Mouse (Mus musculus) right cerebral cortex, postnatal 36 days (tissue): ENCODE measurements around the gene Lcn11.
"Not testable (repeated sequence)": the region's sequence is repeated elsewhere in the genome, so short reads cannot be mapped to it uniquely, and the experiment has no call there.

Experiments
- DNase-seq, 2 experiments: peaks; one replicate each; pipeline ENCODE4 v3.0.0; 2022; ENCODE audit warnings: low spot score in 2 of 2, mixed read lengths in 1 of 2

The Lcn11 gene

GRCm38 (mm10) chr2:25776717-25777116 is at the start of gene Lcn11:
Gene Lcn11, plus strand, starts transcription at chr2:25777017.
- DNase-seq = no peak

DNA sequence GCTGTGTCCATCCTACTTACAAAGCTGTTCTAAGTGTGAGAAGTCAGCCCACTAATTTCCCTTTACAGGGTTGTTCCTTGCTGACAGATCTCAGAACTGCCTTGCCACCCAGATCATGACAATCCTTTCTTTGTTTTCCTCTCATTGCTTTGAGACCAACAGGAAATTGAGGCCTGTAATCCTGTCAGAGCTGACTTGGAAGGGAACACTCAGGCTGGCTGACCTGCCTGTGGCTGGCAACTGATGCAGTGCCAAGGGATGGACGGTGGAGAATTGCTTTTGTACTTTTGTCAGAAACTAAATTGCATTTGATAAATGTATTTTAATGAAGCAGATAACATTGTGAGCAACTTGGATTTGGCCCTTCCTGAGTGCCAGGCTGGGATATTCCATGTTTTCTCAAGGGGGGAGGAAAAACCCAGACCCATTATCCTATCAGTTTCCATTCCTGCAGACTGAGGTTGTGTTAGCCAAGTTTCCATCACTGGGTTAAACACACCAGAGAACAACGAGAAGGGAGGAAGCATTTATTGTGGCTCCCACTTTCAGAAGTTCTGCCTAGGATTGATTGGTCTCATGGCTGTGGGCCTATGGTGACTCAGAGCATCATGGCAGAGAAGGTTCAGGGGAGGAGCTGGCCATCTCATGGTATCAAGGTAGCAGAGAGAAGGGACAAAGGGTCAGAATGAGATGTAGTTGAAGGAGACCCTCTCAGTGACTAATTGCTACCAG is 43.5 kb upstream of the Lcn11 start:
- no peak for DNase-seq

GRCm38 (mm10) chr2:25736709-25737108 is 40.1 kb upstream of the Lcn11 start, which contains the start of gene Obp2b:
Gene Obp2b, plus strand, starts transcription at chr2:25737009.
- DNase-seq = not testable (repeated sequence)

GRCm38 (mm10) chr2:25741671-25742070 is 35.1 kb upstream of the Lcn11 start:
- DNase-seq = no peak

GRCm38 (mm10) chr2:25754201-25754600 is 22.6 kb upstream of the Lcn11 start:
- no peak for DNase-seq

DNA sequence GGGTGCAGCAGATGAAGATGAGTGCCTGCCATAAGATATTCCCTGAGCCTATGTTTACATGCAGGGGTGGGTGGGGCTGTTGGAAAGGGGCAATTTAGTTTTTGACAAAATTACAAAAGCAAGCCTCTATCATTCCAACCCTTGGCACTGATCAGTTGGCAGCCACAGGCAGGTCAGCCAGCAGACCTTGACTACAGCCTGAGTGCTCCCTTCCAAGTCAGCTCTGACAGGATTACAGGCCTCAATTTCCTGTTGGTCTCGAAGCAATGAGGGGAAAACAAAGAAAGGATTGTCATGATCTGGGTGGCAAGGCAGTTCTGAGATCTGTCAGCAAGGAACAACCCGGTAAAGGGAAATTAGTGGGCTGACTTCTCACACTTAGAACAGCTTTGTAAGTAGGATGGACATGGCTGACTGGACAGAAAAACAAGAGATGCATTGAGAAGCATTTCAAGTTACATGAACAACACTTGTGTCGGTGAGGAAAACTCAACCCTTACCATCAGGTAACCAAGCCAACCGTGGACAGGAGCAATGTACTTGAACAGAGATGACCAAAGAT is 18.7 kb upstream of the Lcn11 start:
- DNase-seq = no peak

GRCm38 (mm10) chr2:25765269-25765668 is 11.5 kb upstream of the Lcn11 start, which contains the start of gene Lcn3:
Gene Lcn3, plus strand, starts transcription at chr2:25765569.
- no peak for DNase-seq

- DNase-seq = no peak
Measured at GRCm38 (mm10) chr2:25767764-25768163, 9.1 kb upstream of the Lcn11 start.

DNA sequence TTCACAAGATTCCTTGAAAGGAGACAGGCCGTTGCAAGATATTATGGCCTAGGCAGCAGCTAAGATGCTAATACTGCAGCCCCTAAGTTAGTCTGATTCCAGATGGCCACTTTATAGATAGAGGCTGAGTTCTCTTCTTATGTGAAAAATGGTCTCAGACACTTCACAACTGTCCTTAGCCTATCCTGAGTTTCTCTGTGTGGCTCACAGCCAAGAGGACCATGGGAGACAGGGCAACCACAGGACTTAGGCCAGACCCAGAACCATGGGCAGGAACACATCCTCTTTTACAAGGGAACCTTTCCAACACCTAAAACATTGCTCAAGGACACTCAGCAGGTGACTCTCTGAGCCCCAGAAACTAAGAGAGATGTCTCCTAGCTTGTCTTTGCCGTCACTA is 3.3 kb upstream of the Lcn11 start:
- no peak for DNase-seq

DNA sequence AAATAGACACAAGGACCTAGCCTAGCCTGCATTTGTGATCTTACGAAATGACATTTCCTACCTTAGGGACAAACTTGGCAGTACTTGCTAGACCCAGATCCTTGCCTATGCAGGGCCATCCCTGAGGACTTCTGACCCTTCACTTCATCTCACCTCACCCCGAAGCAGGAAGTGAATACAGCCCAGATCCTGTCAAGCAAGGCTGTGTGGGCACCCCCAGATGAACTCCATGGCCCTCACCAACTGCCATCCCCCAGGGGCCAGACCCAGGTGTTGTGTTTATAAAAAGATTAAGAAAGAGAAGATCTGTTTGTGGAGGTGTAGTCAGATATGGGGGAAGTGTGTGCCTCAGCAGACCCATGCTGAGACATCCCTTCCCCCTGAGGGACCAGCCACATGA is 2.2 kb upstream of the Lcn11 start:
- DNase-seq = no peak

DNA sequence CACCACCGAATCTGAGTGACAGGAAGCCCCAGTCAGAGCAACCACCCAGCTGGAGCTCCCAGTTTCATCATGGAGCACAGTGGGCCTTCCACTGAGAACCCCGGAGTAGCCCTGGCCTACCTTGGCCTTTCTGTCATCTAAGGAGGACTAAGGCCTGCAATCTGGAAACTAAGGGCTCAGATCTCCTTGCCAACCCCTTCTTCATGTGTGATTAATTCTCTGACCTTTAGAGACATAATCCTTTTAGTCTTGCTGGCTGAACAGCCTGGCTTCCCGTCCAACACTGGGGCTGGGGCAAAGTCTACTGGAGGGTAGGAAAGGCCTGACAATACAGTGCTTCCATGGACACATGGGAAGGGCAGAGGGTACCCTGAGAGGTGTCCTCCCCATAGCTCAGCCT is 826 bp upstream of the Lcn11 start:
- no peak for DNase-seq

GRCm38 (mm10) chr2:25779076-25779475 is 2.3 kb downstream of the Lcn11 start:
- no peak for DNase-seq

DNA sequence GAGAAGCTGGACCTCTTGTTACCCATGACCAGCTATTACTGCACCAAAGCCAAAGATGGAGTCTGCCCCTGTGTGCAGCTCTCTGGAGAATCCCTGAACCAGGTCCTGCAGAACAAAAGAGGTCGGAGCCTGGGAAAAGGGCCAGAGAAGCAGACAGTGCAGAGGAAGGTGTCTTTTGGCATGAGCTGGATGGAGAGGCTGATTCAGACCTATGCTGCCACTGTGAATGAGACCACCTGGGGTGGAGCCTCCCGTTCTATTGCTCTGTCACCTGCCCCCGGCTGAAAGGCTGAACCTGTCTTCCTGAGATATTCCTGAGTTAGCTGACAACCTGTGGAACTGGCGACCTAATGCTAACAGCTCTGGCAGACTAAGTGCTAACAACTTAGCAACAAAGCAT is 4.1 kb downstream of the Lcn11 start:
- no peak for DNase-seq

- DNase-seq = no peak
Measured at GRCm38 (mm10) chr2:25781957-25782356, 5.1 kb downstream of the Lcn11 start, which contains the start of gene Gm13539. Gene Gm13539, plus strand, starts transcription at chr2:25782257.

- DNase-seq = no peak
Measured at GRCm38 (mm10) chr2:25785573-25786322, 8.9 kb downstream of the Lcn11 start.

DNA sequence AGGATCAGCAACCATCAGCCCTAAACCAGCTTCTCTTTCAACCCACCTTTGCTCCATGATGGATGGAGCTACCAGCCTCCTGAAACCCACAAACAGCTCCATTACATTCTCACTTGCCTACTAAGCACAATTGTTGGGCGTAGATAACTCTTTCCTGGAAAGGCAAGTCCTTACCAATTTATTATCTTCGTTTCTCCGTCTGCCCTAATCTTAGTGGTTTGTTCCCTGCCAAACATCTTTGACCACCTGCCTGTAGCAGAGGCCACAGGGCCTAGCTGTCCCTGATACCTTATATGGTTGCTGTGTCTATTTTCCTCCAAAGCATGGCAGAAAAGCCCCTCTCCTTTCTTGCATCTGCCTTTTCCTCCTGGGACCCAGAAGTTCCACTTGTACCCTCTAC is 12.3 kb downstream of the Lcn11 start:
- no peak for DNase-seq

GRCm38 (mm10) chr2:25797635-25798034 is 20.8 kb downstream of the Lcn11 start:
- DNase-seq = no peak

DNA sequence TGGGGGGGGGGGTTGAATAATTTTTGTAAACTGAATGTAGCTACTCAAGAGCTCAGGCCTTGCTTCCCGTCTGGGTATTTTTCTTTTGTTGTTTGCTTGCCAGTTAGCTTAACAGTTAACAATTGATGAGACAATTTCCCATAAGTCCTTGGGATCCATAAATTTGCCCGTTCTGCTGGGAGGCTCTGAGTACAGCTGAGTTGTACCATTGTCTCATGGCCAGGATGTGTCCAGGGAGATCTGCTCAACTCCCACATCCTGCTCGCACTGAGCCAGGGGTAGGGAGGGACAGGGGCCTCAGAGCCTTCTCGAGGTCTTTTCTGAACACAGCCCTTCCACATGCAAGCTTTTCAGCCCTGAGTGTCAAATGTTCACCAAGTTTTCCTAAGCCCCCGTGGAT is 21.2 kb downstream of the Lcn11 start:
- DNase-seq = no peak

DNA sequence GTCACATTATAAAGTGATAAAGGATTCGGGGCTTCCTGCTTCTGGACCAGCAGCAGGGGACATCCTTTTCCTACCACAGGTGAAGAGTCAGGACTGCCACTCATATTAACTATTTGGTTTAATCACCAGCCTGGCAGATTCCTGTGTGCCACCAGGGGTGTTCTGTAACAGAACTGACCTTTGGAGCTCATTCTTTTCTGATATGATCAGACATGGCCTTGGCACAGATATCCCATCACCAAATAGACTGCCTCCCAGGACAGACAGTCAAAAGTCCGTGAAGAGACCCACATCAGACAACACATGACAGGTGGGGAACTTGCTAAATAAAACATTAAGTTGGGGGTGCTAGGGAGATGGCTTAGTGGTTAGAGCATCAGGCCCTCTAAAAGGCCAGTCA is 34.9 kb downstream of the Lcn11 start:
- DNase-seq = no peak

DNA sequence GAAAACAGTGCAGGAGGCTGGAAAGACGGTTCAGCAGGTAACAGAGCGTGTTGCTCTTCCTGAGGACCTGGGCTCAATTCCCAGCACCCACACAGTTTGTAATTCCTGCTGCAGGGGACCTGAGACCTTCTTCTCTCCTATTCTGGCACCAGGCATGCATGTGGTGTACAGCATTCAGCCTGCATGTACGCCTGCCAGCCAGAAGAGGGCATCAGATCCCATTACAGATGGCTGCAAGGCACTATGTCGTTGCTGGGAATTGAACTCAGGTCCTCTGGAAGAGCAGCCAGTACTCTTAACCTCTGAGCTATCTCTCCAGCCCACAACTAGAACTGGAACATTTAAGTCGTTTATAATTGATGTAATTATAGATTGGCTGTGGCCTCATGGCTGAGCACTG is 36.5 kb downstream of the Lcn11 start:
- DNase-seq = no peak

GRCm38 (mm10) chr2:25815748-25816147 is 38.9 kb downstream of the Lcn11 start, which contains the start of gene Glt6d1:
Gene Glt6d1, minus strand, starts transcription at chr2:25815848.
- not testable (repeated sequence) for DNase-seq

- no peak for DNase-seq
Measured at GRCm38 (mm10) chr2:25822806-25823205, 46.0 kb downstream of the Lcn11 start, which contains the start of gene Lcn9. Gene Lcn9, plus strand, starts transcription at chr2:25823153.

DNA sequence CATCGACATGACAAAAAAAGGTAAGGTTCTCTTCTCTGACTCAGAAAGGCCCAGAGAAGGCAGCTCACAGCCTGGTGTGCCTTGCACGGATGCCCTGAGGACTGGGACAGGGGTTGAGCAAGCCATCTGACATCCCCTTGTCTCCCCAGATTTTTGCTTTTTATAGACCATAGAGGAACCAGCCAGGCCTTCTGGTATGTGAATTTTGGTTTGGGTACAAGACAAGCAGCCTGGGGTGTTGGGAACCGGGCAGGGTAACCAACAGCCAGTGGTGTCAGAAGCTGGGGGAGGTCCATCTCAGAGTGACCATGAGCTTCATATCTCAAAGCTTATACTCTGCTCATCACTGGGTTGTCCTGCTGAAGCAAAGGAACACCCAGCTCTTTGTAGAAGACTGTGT is 47.9 kb downstream of the Lcn11 start:
- DNase-seq = no peak
